Mouse (Mus musculus) frontal cortex, adult 2 months (tissue): Measurements from ENCODE around the gene Cyp2g1. TPM values are rescaled to one million over a fixed set of nuclear protein-coding genes. Genes with fewer than 3 reads are reported as not detected.
"Not testable (repeated sequence)": the region's sequence is repeated elsewhere in the genome, so short reads cannot be mapped to it uniquely, and the experiment has no call there.

ENCODE experiments used
- DNase-seq, 2 experiments: peaks; one replicate each; pipeline ENCODE4 v3.0.0; 2022; ENCODE audit warnings: low spot score in 1 of 2; ENCODE audit errors: extremely low spot score in 1 of 2
- polyA plus RNA-seq: library from polyadenylated mRNA; depleted of rRNA; stranded (reverse); fragments of >200 nt; gene quantifications from 2 replicates; pipeline ENCODE4 v1.2.3, GENCODE M21; 2012; rRNA removed

Cyp2g1 gene
- polyA plus RNA-seq, result 0.20 and 5.4 TPM in 2 replicates

DNA sequence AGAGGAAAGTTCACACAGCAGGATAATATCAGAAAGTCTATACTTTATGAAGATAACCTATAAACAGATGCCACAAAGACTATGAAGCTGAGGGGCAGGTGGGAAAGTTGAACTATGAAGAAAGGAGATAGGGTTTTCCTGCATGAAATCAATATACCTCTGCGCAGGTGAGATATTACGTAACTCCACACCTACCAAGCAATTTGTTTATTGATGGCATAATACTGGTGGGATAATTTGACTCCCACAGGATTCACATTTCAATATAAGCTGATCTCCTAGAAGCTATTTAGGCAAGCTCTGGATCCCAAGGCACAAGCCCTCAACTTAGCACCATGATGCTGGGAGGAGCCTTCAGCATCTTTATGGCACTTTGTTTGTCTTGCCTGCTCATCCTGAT is at the start of gene Cyp2g1:
Gene Cyp2g1, plus strand, starts transcription at position 301 of the 400 bp plus-strand sequence.
- DNase-seq, result no peak

DNA sequence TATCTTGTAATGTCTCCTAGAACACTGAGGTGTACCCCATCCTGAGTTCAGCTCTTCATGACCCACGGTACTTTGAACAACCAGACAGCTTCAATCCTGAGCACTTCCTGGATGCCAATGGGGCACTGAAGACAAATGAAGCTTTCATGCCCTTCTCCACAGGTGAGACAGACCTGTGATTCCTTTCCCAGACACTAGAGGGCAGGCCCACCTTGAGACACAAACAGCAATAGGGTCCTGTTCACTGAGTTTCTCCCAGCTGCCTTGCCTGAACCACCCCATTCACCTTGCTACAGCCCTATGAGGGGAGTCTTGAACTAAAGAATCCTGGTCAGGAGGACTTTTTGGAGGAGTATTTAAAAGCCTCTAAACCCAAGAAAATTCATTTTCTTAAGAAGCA is 41.6 kb upstream of the Cyp2g1 start:
- DNase-seq, result no peak

DNA sequence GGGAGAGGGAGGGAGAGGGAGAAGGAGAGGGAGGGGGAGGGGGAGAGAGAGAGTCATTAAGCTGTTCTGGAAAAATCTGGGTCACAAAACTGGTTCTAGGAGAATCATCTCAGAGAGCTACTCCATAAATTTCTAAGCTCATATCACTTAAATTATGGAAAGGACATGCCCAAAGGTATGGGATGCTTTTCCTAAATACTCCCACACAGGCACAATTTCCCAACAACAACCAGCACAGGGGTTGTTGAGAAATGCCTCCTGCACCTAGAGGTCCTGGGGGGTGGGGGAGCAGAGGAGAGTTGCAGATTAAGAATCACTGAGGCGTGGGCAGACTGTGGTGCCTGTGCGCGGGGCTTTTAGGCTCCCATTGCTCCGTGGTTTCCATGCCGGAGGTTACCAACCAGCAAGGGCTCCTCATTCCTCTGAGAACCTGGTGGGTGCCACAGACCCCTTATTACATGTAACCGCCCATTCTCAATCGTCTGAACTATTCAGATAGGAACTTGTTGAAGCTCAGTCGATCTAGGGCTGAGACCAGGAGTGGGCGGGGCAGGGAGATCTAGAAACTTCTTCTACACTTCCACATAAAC is 38.7 kb upstream of the Cyp2g1 start:
- no peak for DNase-seq

DNA sequence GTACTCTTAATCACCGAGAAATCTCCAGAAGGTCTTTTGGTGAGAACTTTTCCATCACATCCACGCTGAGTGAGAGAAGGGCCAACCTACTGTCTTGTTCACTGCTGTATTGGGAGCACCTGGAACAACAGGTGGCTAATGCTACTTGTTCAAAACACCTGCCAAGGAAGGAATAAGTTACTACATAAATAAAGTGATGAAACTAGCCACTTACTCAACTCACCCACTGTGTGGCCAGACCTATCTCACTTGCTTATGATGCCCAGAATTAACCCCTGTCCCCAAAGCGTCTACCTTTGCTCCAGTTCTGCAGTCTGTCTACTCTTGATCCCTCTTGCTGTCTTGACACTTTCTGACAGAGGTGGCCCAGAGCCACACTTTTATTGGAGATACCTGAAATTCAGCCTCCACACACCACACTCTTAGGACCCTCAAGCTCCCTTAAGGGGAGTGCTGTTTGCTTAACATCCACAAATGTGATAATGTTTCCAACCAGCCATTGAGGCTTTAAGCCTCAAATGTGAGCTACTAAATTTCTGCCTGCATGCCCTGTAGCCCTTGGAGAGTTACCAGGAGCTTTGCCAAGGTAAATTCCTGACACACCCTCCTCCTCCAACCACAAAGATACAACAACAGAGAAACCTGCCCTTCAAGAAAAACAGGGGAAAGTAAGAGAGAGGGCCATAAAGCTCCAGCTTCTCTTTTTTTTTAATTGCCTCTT is 35.7 kb upstream of the Cyp2g1 start:
- no peak for DNase-seq

DNA sequence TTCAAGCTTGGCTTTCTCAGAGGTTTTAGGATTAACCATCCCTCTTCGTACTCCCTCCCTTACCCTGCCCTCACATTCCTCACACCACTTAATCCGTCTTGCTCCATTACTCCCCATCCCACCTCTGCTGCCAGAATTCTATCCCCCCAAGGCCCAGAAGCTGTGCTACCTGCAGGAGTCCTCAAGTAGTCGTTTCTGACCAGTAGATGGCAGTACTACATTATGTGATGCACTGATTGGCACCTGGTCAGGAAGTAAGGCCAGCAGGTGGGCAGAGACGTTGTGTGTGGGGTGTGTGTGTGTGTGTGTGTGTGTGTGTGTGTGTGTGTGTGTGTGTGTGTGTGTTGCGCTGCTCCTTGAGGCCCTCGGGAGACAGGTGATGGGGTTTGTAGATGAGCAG is 32.8 kb upstream of the Cyp2g1 start:
- peak in 1 of 2 experiments; percentile 39 for DNase-seq

DNA sequence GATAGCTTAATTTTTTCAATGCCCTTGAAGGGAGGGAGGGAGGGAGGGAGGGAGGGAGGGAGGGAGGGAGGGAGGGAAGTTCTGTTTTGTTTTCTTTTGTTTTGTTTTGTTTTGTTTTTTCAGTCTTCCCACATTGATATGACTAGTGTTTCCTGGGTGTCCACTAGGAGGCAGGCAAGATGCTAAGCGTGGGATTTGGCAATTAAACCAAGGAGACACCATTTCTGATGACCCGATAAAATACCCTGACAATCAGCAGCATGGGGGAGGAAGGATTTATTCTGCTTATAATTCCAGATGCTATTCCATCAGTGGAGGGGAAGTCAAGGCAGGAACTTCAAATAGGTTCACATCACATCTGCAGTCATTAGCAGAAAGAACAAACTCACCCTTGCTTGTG is 30.9 kb upstream of the Cyp2g1 start:
- no peak for DNase-seq

DNA sequence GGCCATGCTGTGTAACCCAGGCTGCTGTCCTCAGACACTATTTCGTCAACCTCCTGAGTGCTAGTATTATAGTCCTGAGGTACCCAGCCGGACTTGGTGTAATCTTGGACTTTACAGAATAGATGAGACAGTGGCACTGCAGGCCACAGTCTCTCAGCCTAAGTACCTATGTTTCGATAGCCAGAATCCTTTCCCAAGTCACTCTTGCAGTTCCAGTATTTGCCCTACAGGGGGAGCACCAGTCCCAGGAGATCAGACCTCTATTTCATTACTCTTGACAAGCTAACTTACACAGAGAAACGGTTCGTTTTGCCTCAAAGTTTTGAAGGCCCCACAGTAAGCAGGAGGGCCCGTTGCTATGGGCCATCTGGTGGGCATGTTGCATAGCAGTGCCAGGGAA is 30.2 kb upstream of the Cyp2g1 start:
- peak in 1 of 2 experiments; percentile 70 for DNase-seq

DNA sequence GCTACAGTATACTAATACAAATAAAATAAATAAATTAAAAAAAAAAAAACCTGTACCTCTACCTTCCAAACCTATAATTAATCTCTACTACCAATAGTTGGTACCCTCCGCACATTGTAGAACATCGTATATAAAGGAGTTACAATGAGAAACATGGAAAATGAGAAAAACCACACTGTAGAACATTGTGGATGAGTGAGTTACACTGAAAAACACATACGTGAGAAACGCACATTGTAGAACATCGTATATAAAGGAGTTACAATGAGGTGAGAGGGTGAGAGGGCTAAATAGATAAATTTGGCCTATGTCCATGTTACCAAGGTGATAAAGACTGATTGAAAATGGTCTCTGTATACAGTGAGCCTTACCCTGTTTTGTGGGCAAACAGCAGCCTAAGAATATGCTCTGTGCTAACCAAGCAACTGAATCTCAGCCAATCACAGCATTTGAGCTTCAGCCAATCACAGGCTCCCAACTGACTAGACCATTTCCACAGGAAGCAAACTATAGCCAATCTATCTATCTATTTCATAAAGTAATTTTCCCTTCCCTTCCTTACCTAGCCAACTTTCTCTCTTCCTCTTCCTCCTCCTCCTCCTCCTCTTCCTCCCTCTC is 28.8 kb upstream of the Cyp2g1 start:
- peak in 1 of 2 experiments; percentile 18 for DNase-seq

DNA sequence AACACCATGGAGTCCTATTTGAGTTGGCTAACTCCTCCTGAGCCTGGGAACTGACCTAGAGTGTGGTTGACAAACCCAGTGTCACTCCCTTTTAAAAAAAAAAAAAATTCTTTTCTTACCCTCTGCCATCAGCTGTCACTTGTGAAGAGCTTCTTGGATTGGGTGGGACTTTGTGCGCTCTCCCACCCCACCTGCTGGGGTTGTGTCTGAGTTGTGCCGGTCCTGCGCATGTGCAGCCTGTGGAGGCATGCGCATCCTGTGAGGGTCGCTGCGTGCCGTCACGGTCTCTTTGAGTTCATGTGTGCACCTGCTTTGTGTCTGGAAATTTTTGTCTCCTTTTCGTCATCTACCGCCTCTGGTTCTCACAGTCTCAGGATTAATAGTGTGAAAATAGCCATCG is 28.2 kb upstream of the Cyp2g1 start:
- peak in 1 of 2 experiments; percentile 43 for DNase-seq

DNA sequence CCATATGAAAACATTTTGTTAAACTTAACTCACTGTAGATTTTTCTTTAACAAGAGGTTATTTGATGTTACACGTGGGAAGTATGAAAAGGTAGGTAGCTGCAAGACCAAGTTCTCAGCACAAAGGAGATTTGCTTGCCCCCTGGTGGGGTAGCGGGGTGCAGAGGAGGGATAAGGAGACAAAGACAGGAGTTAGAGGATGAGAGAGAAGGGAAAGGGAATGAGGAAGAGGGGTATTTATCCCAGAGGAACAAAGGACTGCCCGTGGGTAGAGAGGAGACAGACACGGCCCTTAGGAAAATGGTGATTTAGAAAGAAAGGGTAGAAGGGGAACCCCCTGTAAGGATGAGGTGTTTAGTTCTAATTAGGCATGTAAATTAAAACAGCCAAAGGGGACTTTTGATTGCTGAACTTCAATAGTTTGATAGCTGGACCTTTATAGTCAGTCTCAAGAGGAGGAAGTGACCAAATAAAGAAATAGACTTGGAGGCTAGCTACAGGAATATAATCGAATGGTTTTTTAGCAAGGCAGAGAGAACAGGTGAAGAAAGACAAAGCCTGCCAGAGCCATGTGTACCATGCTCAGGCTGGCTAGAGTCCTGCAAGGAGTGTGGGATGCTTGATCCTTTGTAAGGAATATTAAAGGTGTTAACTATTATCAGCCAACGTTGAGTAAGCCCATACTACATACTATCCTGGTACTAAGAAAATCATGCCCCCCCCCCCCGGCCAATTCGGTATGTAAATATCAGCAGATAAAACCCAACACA is 27.5 kb upstream of the Cyp2g1 start:
- DNase-seq, result no peak

DNA sequence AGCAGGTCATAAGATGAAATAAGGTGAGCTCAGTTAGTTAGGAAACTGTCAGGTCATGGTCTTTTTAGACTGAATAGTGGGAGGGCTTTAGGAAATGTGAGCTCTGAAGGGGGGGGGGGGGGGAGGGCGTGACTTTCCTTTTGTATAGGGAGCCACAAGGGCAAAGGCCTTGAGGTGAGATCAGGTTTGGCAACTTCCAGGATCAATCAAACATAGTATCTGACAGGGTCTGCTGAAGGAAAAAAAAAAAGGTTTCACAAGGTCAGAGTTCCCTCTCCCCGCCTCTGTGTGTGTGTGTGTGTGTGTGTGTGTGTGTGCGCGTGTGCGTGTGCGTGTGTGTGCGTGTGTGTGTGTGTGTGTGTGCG is 26.9 kb upstream of the Cyp2g1 start:
- no peak for DNase-seq

DNA sequence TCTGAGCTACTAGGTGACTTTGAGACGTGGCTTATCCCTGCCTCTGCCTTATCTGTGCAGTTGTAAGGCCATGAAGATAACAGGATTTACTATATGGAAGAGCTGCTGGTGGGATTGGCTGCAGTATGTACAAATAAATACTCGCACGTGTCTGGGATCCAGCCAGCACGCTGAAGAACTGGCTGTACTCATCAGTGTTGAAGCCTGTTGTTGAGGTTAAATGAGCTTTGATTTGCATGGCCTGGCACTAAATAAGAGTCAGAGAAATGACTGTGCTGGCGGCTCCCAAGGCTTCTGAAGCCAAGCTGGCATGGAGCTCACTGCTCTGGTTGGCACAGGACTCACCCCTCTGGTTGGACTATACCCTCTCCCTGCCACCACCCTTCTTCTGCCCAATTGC is 25.5 kb upstream of the Cyp2g1 start:
- DNase-seq, result no peak

DNA sequence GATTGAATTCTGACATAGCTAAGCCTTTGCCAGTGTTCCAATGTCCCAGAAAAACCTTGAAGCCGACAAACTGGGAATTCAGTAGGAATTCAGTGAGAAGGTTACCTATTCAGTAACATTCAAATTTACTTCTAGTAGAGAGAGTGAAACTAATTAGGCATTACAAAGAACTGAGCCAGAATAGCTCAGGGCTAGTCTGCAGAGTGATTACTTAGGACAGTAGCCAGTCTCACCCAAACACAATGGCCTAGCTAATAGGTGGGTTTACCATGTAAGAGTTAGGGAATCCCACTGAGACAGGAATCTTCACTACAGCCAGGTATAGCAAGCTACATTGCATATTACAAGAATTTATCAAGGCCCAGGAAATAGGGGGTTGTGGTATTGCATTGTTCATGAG is 22.7 kb upstream of the Cyp2g1 start:
- DNase-seq, result not testable (repeated sequence)

DNA sequence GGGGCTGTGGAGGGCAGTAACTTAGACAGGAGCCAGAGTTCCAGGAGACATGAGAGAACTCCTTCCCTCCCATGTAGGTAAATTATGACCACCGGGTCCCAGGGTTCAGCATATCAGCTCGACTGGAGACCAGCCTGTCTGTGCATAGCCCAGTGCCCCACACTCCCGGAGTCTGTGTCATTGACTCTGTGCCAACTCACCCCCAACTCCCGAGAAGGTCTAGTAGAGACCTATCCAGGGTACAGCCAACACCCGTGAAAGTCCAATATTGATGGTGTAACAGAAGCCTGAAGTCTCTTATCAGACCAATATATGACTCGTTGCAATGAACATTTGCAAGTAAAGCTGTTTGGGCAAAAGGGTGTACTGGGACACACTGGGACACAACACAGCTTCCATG is 18.7 kb upstream of the Cyp2g1 start:
- DNase-seq, result no peak

DNA sequence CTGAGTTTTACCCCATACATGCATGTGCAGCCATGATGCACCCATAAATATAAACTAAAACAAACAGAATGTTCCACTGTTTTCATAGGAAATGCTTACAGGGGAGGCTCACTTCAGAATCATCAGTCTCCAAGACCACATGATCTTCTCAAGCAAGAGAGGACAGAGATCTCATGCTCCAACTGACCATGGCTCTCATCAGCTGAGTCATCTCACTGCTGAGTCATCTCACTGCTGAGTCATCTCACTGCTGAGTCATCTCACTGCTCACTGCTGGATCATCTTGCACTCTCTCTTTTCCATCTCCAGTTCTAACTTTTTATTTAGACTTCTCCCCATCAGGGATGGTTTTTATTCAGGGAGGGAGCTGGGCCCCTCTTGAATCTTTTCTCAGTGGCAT is 8.6 kb upstream of the Cyp2g1 start:
- no peak for DNase-seq

DNA sequence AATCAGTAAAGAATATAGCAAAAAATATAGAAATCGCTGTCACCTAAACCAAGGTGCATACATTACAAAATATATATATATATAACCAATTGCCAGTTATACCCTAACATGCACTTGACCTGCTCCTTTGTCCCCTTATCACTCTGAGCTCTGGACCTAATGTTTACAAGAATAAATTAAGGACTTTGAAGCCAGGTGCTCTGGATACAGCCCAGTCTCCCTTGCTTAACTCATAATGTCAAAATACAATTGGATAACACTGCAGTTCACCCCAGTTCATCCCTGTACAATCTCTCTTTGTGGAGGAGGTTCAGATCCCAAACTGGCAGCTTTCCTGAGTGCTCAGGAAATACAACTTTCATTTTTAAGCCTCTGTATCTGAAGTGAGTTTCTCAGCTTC is 7.7 kb upstream of the Cyp2g1 start:
- DNase-seq, result no peak

DNA sequence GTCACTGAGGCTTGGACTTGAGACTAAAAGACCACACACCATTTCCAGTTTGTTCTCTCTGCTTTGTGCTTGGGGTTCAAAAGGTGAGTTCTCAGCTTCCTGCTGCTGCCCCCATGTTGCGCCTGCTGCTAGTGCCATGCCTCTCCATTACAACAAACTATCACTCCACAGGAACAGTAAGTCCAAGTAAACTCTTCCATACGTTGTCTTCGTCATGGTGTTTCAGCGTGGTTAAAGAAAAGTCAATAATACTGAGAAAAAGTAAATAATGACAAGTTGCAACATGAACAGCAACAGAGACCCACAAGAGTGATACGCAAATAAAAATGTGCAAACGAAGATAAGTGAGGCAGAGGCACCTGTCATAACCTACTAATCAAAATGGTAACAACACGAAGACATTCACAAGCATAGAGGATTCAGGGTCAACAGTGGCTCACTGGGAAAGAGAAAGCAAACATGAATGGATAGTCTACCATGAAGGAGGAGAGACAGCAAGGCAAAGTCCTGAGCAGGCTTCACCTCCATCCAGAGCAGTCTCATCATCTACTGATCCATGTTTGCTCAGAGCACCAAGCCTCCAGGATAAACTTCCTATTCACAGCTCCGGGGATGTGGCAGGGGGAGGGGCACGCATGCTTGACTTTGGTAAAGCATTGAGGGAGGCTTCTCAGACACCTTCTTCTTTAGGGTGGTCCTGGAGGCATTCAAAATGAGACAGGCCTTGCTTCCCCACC is 23.0 kb downstream of the Cyp2g1 start:
- DNase-seq, result not testable (repeated sequence)

DNA sequence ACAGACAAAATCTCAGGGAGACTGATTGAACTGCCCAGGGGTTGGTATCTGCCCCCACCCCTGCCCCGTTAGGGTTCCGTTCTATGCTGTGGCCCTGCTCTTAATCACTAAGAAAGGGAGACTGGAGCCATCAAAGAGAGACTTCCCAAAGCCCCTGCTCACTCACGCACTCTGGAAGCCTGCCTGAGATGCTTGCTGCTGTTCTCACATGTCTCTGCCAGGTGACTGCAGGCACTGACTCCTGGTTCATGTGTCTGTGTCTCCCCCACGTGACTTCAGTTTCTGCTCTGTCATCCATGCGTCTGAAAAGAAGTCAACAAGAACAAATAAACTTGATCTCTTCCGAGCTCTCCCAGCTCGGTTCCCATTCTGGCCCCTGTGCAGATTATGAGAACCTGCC is 24.0 kb downstream of the Cyp2g1 start:
- DNase-seq, result not testable (repeated sequence)

DNA sequence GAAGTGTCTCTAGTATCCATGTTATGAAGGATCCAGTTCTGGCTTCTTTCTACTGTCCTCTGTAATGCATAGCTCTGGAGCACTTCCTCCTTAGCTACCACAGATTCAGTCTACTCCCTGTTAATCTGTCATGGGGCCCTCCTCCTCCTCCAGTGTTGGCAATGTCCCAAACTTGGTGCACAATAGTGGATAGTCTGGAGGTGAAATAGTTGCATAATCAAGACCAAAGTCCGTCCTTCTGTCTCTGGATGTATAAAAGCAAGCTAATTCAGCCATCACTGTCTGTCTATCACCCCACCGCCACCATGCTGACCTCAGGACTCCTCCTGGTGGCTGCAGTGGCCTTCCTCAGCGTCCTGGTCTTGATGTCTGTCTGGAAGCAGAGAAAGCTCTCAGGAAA is 26.4 kb downstream of the Cyp2g1 start, which contains the start of gene Cyp2a5:
Gene Cyp2a5, plus strand, starts transcription at position 247 of the 400 bp plus-strand sequence.
- DNase-seq, result not testable (repeated sequence)

DNA sequence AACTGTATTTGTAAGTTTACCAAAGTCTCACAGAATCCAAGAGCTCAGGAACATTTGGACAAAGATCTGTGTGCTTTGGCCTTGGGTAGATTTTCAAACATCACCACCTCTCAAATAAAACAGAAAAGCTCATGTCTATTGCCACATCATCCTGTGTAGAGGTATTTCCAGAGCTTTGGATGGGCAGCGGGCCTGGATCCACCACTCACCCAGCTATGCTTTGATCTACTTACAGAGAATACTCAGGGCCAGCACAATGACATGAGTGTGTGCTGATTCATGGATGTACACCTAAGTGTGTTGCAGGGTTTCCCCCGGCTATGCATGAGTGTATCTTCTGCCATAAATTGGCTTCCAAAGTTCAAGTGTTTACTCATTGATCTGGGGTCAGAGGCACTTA is 34.7 kb downstream of the Cyp2g1 start:
- not testable (repeated sequence) for DNase-seq
